Mouse (Mus musculus): ENCODE results near the gene Ctbs.
A peak's percentile ranks its signal among the peaks of the same experiment; 100 is the strongest.

The Ctbs gene

DNA sequence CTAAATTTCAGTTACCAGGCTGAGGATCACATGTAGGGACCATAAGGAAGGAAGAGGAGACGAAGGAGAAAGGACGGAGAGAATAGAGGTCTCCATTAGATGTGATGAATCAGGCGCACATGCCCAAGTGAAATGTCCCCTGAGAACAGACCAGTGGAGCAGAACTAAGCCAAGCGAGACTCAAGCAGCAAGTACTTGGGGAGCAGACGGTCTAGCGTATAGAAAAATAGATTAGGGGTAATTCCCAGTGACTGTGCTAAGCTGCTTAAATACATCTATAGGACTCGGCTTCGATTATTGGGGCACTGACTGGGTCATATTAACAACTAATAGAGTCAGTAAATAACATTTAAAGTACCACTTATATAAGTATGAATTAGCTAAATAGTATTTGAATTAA, 45.3 kb downstream of the Ctbs start:
- DNase-seq (ENCODE audit: low spot score in 2 of 2), result no peak

DNA sequence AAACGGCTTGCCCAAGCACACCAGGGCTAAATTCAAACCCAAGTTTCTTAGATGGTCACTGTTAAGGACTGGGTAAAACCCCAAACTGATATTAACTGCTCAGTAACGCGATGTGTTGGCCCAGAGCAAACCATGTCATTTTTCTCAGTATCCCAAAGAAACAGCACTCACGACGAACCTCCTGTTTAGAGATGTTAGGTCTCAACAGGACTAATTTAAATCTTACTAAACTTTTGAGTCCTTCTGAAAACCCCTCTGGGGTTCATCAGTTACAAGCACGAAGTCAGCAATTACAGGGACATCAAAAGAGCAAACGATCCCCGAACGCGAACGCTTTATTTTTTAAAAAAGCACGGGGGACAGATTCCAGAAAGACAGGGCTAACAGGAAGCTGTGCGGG, 49.4 kb downstream of the Ctbs start:
- DNase-seq (ENCODE audit: low spot score in 2 of 2), result no peak

DNA sequence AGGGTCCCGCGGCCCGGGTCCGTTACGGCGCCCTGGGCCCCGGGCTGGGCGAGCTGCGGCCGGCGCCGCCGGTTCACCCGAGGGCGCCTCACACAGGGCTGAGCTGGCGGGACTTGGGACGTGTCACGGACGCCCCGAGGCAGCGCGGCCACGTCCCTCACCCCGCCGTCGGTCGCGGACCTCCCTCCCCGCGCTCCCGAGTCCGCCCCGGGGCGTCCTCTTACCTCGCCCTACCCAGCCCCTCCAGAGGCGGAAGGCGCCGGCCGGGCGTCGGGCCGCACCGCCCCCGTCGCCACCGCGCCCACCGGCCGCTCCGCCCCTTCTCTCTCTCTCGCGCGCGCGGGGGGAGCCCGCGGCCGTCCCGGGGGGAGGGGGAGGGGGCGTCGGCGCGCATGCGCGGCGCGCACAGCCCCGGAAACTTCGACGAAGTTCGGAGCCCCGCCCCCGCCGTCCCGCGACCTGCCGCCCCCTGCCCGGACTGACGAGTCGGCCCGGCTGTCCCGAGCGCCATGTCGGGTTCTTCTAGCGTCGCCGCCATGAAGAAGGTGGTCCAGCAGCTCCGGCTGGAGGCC, 49.9 kb downstream of the Ctbs start, which contains the start of the genes Spata1 and Gng5:
Gene Spata1, minus strand, starts transcription at position 323 of the 572 bp plus-strand sequence.
Gene Gng5, plus strand, starts transcription at position 377 of the 572 bp plus-strand sequence.
- DNase-seq (ENCODE audit: low spot score in 2 of 2), result peak; percentile 68 to 80

DNA sequence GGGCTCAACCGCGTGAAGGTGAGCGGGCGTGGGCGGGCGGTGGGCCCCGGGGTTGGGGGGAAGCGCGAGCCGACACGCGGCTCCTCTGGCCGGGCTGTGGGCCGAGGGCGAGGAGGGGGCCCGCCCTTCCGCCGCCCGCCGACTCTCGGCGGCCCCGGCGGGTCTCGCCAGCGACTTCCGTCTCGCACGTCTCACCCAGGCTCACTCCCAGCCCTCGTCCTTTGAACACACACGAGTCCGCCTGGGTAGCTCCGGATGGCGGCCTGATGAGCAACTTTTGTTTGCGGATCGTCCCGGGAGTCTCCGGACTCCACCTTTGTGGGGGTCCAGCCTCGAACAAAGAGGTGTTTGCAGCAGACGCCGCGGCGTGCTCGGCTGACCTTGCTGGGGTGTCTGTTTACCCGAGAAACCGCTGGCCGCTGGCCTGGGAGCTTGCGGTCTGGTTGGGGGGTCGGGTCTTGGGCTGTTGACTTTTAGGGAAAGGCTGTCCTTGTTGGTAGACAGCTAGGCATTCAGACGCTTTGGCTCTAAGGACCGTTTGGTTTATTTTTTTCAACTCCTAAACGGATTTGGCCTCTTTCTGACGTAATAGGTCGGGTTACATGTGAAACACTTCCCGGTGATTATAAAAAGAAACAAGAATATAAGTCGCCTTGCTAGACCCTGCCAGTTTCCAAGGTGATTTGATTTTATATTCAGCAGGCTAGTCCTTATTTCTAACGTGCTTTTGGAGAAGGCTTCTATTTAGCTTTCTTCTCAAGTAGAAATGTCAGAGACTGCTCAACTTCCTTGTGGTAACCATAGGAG, 50.6 kb downstream of the Ctbs start:
- no peak for DNase-seq (ENCODE audit: low spot score in 2 of 2)

DNA sequence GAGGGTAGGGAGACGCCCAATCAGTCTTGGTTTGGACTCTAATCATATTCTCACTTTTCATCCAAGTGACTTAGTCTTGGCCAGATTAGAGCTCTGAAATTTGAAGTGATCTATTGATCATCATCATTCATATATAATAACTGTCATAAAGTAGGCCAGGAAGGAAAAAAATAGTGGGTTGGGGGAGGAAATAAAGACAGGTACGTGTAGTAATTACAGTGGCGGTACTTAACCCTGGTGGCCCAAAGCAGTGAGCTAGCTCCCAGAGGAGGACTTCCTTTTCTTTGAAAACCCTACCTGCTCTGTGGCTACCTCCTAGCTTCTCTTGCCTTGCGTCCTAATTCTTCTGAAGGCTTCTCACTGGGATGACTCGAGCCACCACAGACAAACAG, 51.2 kb downstream of the Ctbs start:
- DNase-seq (ENCODE audit: low spot score in 2 of 2), result no peak

DNA sequence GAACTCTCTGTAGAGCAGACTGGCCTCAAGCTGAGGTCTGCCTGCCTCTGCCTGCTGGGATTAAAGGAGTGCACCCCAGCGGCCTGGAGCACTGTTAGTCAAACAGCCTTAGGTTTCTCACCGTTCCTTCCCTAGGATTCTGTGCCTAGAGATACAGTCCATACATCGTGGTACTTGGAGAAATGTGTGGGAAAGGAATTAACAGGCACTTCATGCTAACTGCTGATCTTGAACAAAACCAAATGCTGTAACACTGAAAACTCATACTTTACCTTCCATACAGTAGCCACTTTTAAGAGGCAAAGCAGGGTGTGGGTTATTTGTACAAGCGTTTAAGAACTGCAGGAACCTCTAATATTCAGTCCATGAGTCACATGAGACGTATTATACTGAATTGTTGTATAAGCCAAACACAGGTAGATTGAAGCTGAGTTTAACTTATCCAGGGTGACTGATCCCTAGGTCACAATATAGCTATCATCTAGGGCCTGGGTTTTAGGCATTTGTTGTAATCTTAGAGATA, 52.1 kb downstream of the Ctbs start:
- no peak for DNase-seq (ENCODE audit: low spot score in 2 of 2)

DNA sequence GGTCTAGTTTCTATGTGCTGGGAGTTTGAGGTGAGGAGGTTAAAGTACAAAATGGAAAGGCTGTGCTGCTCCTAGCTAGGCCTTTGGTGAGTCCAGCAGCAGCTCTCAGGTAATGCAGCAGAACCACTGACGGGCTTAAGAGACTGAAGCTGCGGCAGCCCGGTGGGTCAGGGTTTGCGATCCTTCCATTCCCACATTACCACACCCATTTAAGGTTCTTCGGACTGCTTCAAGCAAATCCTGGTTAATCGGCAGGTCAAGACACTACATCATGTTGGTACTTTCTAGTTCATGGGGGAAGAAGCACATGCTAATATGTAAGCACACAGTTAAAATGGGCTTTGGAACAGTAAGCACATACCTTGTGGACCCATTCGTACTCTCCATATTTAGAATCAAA, 57.1 kb downstream of the Ctbs start:
- DNase-seq (ENCODE audit: low spot score in 2 of 2), result no peak
